Mouse (Mus musculus): Measurements from ENCODE around the gene Ralgps2. TPM values are rescaled to one million over a fixed set of nuclear protein-coding genes. Genes with fewer than 3 reads are reported as not detected.
A peak's percentile ranks its signal among the peaks of the same experiment; 100 is the strongest.

The Ralgps2 gene
- polyA plus RNA-seq, 1 experiment from 2014 or later, result 69.6 TPM

- no peak for DNase-seq (ENCODE audit: low spot score)
- no peak overlapping the region for H3K27ac ChIP-seq (replicated peaks; ENCODE audit: low read depth, low read length)
- peaks cover 11% of the 10 kb centered on the region for H3K36me3 ChIP-seq (ENCODE audit: control insufficient read depth, insufficient read depth, low read length)
- H3K9me3 ChIP-seq (ENCODE audit: control insufficient read depth, low read length), result no peaks in the 10 kb centered on the region
- no peak overlapping the region for H3K4me3 ChIP-seq (ENCODE audit: low read depth, low read length)
- no peaks in the 10 kb centered on the region for H3K4me1 ChIP-seq (ENCODE audit: control insufficient read depth, insufficient read depth, low read length)
- H3K9ac ChIP-seq (ENCODE audit: low read depth, low read length), result no peak overlapping the region
- no peak for ATAC-seq (ENCODE audit: low read depth)
- no peaks in the 10 kb centered on the region for H3K27me3 ChIP-seq (replicated peaks; ENCODE audit: control insufficient read depth, insufficient read depth, low read length)
- no peak overlapping the region for H3K4me2 ChIP-seq (ENCODE audit: low read depth, low read length)
- WGBS, result 68% methylated on average over 2 of the region's 2 CpGs
Measured at GRCm38 (mm10) chr1:156905660-156906059, 33.8 kb downstream of the Ralgps2 start.

DNA sequence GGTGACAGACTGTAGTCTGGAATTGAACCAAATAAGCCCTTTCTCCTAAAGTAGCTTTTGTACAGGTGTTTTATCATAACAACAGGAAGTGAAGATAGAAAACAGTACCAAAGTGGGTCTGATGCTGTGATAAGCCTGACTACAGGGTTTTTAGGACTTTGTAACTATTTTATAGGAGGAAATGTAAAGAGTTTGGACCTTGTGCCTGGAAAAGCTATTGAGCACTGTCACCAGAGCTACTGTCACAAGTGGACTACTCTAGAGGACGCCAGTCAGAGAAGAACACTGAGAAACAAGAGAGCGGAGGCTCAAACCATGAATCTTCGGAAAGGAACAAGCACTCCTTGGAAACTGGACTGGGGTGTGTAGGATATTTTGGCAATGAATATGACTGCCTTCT lies 35.5 kb downstream of the Ralgps2 start:
- no peak for DNase-seq (ENCODE audit: low spot score)
- no peak for ATAC-seq (ENCODE audit: low read depth)
- WGBS, result 92% methylated on average over 3 of the region's 3 CpGs
- no peaks in the 10 kb centered on the region for H3K4me1 ChIP-seq (ENCODE audit: control insufficient read depth, insufficient read depth, low read length)
- peaks cover 24% of the 10 kb centered on the region for H3K36me3 ChIP-seq (ENCODE audit: control insufficient read depth, insufficient read depth, low read length)
- no peaks in the 10 kb centered on the region for H3K9me3 ChIP-seq (ENCODE audit: control insufficient read depth, low read length)
- H3K9ac ChIP-seq (ENCODE audit: low read depth, low read length), result no peak overlapping the region
- H3K4me3 ChIP-seq (ENCODE audit: low read depth, low read length), result no peak overlapping the region
- no peak overlapping the region for H3K4me2 ChIP-seq (ENCODE audit: low read depth, low read length)
- H3K27ac ChIP-seq (replicated peaks; ENCODE audit: low read depth, low read length), result no peak overlapping the region
- no peaks in the 10 kb centered on the region for H3K27me3 ChIP-seq (replicated peaks; ENCODE audit: control insufficient read depth, insufficient read depth, low read length)

GRCm38 (mm10) chr1:156901689-156902088 lies 37.7 kb downstream of the Ralgps2 start:
- Histone ChIP-seq H3K27ac (replicated peaks; ENCODE audit: low read depth, low read length) (no peak overlapping the region), H3K4me3 (ENCODE audit: low read depth, low read length) (no peak overlapping the region), H3K4me1 (ENCODE audit: control insufficient read depth, insufficient read depth, low read length) (no peaks in the 10 kb centered on the region), H3K9ac (ENCODE audit: low read depth, low read length) (no peak overlapping the region), H3K9me3 (ENCODE audit: control insufficient read depth, low read length) (no peaks in the 10 kb centered on the region), H3K4me2 (ENCODE audit: low read depth, low read length) (no peak overlapping the region), H3K36me3 (ENCODE audit: control insufficient read depth, insufficient read depth, low read length) (peaks cover 21% of the 10 kb centered on the region), H3K27me3 (replicated peaks; ENCODE audit: control insufficient read depth, insufficient read depth, low read length) (no peaks in the 10 kb centered on the region)
- DNase-seq (ENCODE audit: low spot score) (no peak), ATAC-seq (ENCODE audit: low read depth) (no peak)
- WGBS, result 70% methylated on average over 6 of the region's 6 CpGs

DNA sequence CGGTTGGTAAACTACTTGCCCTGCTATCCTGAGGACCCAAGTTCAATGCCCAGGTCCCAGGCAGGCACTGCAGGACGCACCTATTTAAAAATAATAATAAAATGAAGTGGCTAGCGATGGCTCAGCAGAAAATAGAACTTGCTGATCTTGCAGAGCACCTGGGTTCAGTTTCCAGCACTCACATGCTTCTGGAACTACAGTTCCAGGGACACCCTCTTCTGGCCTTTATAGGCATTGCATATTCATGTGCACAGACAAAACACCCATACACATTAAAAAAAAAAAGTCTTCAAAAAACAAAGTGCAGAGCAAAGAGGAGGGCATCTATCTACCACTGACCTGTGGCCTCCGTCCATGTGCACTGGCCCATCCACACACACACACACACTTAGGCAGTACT lies 47.9 kb downstream of the Ralgps2 start:
- Histone ChIP-seq H3K27ac (replicated peaks; ENCODE audit: low read depth, low read length) (no peak overlapping the region), H3K4me1 (ENCODE audit: control insufficient read depth, insufficient read depth, low read length) (no peaks in the 10 kb centered on the region), H3K9me3 (ENCODE audit: control insufficient read depth, low read length) (no peaks in the 10 kb centered on the region), H3K4me2 (ENCODE audit: low read depth, low read length) (no peak overlapping the region), H3K36me3 (ENCODE audit: control insufficient read depth, insufficient read depth, low read length) (peaks cover 10% of the 10 kb centered on the region), H3K9ac (ENCODE audit: low read depth, low read length) (no peak overlapping the region), H3K27me3 (replicated peaks; ENCODE audit: control insufficient read depth, insufficient read depth, low read length) (no peaks in the 10 kb centered on the region), H3K4me3 (ENCODE audit: low read depth, low read length) (no peak overlapping the region)
- 92% methylated on average over 4 of the region's 4 CpGs for WGBS
- ATAC-seq (ENCODE audit: low read depth) (no peak), DNase-seq (ENCODE audit: low spot score) (no peak)

DNA sequence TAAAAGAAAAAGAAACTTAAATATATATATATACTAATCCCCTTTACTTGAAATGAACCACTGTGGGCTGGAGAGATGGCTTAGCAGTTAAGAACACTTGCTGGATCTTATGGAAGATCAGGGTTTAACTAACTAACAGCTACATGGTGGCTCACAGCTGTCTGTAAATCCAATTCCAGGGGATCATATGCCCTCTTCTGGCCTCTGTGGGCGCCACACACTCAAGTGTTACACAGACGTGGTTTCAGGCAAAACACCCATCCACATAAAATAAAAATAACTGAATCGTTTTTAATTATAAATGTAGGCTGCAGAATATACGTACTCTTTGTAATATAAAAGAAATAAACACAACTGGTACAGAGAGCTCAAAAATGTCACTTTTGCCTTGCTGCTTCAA lies 50.6 kb downstream of the Ralgps2 start:
- Histone ChIP-seq H3K4me1 (ENCODE audit: control insufficient read depth, insufficient read depth, low read length) (no peaks in the 10 kb centered on the region), H3K9me3 (ENCODE audit: control insufficient read depth, low read length) (no peaks in the 10 kb centered on the region), H3K36me3 (ENCODE audit: control insufficient read depth, insufficient read depth, low read length) (peaks cover 14% of the 10 kb centered on the region), H3K9ac (ENCODE audit: low read depth, low read length) (no peak overlapping the region), H3K27ac (replicated peaks; ENCODE audit: low read depth, low read length) (no peak overlapping the region), H3K27me3 (replicated peaks; ENCODE audit: control insufficient read depth, insufficient read depth, low read length) (no peaks in the 10 kb centered on the region), H3K4me2 (ENCODE audit: low read depth, low read length) (no peak overlapping the region), H3K4me3 (ENCODE audit: low read depth, low read length) (no peak overlapping the region)
- no peak for DNase-seq (ENCODE audit: low spot score)
- WGBS, result 88% methylated on average over 4 of the region's 4 CpGs
- no peak for ATAC-seq (ENCODE audit: low read depth)

GRCm38 (mm10) chr1:156885879-156886278 lies 53.5 kb downstream of the Ralgps2 start:
- no peaks in the 10 kb centered on the region for H3K9me3 ChIP-seq (ENCODE audit: control insufficient read depth, low read length)
- H3K9ac ChIP-seq (ENCODE audit: low read depth, low read length), result no peak overlapping the region
- no peak overlapping the region for H3K4me2 ChIP-seq (ENCODE audit: low read depth, low read length)
- no peaks in the 10 kb centered on the region for H3K27me3 ChIP-seq (replicated peaks; ENCODE audit: control insufficient read depth, insufficient read depth, low read length)
- no peak for ATAC-seq (ENCODE audit: low read depth)
- H3K4me3 ChIP-seq (ENCODE audit: low read depth, low read length), result no peak overlapping the region
- DNase-seq (ENCODE audit: low spot score), result peak; percentile 26
- no peaks in the 10 kb centered on the region for H3K4me1 ChIP-seq (ENCODE audit: control insufficient read depth, insufficient read depth, low read length)
- 94% methylated on average over 2 of the region's 2 CpGs for WGBS
- peaks cover 33% of the 10 kb centered on the region for H3K36me3 ChIP-seq (ENCODE audit: control insufficient read depth, insufficient read depth, low read length)
- H3K27ac ChIP-seq (replicated peaks; ENCODE audit: low read depth, low read length), result no peak overlapping the region

GRCm38 (mm10) chr1:156884782-156885181 lies 54.6 kb downstream of the Ralgps2 start:
- DNase-seq (ENCODE audit: low spot score) (no peak), ATAC-seq (ENCODE audit: low read depth) (no peak)
- H3K9ac ChIP-seq (ENCODE audit: low read depth, low read length), result no peak overlapping the region
- H3K9me3 ChIP-seq (ENCODE audit: control insufficient read depth, low read length), result no peaks in the 10 kb centered on the region
- H3K4me1 ChIP-seq (ENCODE audit: control insufficient read depth, insufficient read depth, low read length), result no peaks in the 10 kb centered on the region
- H3K4me3 ChIP-seq (ENCODE audit: low read depth, low read length), result no peak overlapping the region
- no peaks in the 10 kb centered on the region for H3K27me3 ChIP-seq (replicated peaks; ENCODE audit: control insufficient read depth, insufficient read depth, low read length)
- 80% methylated on average over 2 of the region's 2 CpGs for WGBS
- H3K36me3 ChIP-seq (ENCODE audit: control insufficient read depth, insufficient read depth, low read length), result peaks cover 33% of the 10 kb centered on the region
- no peak overlapping the region for H3K4me2 ChIP-seq (ENCODE audit: low read depth, low read length)
- no peak overlapping the region for H3K27ac ChIP-seq (replicated peaks; ENCODE audit: low read depth, low read length)

DNA sequence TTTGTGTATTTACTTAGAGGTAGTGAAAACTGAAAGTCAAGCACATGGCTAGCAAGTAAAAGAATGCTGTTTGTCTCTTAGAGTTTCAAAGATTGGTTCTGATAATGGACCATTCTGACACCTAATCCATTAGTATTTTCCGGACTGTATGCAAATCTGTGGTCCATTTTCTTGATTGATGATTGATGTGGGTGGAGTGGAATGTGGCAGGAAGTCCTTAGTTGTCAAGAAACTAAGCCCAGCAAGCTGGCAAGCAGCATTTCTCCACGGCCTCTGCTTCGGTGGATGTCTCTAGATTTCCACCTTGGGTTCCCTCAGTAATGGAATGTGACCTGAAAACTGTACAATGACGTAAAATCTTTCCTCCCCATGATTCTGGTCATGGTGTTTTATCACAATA lies 68.8 kb downstream of the Ralgps2 start:
- H3K27me3 ChIP-seq (replicated peaks; ENCODE audit: control insufficient read depth, insufficient read depth, low read length), result no peaks in the 10 kb centered on the region
- WGBS, result 84% methylated on average over 4 of the region's 4 CpGs
- no peak for ATAC-seq (ENCODE audit: low read depth)
- no peak overlapping the region for H3K9ac ChIP-seq (ENCODE audit: low read depth, low read length)
- H3K4me1 ChIP-seq (ENCODE audit: control insufficient read depth, insufficient read depth, low read length), result no peaks in the 10 kb centered on the region
- H3K4me2 ChIP-seq (ENCODE audit: low read depth, low read length), result no peak overlapping the region
- peaks cover 23% of the 10 kb centered on the region for H3K36me3 ChIP-seq (ENCODE audit: control insufficient read depth, insufficient read depth, low read length)
- no peak for DNase-seq (ENCODE audit: low spot score)
- H3K9me3 ChIP-seq (ENCODE audit: control insufficient read depth, low read length), result no peaks in the 10 kb centered on the region
- no peak overlapping the region for H3K27ac ChIP-seq (replicated peaks; ENCODE audit: low read depth, low read length)
- no peak overlapping the region for H3K4me3 ChIP-seq (ENCODE audit: low read depth, low read length)

- Histone ChIP-seq H3K27ac (replicated peaks; ENCODE audit: low read depth, low read length) (no peak overlapping the region), H3K4me2 (ENCODE audit: low read depth, low read length) (no peak overlapping the region), H3K9me3 (ENCODE audit: control insufficient read depth, low read length) (no peaks in the 10 kb centered on the region), H3K4me1 (ENCODE audit: control insufficient read depth, insufficient read depth, low read length) (no peaks in the 10 kb centered on the region), H3K4me3 (ENCODE audit: low read depth, low read length) (no peak overlapping the region), H3K36me3 (ENCODE audit: control insufficient read depth, insufficient read depth, low read length) (peaks cover 23% of the 10 kb centered on the region), H3K9ac (ENCODE audit: low read depth, low read length) (no peak overlapping the region), H3K27me3 (replicated peaks; ENCODE audit: control insufficient read depth, insufficient read depth, low read length) (no peaks in the 10 kb centered on the region)
- 90% methylated on average over 5 of the region's 5 CpGs for WGBS
- DNase-seq (ENCODE audit: low spot score), result no peak
- no peak for ATAC-seq (ENCODE audit: low read depth)
Measured at GRCm38 (mm10) chr1:156870028-156870427, 69.4 kb downstream of the Ralgps2 start.
